Mouse (Mus musculus): ENCODE measurements at regions not wholly inside any gene's neighbourhood (a gene's known extent, or its start where the extent isn't known, plus 50 kb on each side); places are given as distances from the start of the nearest gene placed in this dataset.

DNA sequence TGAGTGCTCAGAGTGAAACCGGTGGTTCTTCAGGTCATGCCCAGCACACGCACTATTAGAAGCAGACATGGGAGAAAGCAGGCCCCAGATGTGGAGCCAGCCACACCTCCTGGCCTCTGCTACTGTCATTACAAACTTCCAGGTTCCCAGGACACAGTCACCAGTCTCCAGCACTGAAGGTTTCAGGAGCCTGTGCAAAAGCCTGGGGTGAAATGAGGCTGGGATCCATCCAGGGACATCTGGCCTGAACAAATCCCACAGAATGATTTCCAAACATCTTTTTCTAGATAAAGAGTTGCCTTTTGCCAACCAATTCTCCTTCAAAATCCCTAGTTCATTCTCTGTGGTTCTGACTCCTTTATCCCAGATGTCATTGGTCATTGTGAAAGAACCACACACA, 191.1 kb downstream of the Cxcl12 start:
- WGBS, result 94% methylated on average over 2 of the region's 2 CpGs

DNA sequence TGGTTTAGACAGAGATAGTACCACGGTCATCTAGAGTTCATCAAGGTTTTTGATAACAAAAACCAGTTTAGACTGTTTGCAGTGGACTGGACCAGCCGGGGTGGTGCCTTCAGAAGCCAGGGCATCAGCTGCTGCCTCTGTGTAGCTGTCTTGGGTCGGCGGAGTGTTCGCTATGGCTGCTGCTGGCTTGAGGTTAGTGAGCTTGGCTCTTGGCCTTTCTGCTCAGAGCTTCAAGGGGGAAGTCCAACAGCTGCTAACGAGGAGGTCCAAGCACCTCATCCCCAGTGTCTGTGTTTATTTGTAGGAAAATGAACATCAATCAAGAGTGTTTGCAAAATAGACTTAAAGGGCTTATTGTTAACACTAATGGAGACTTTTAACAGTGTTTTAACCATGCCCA, 198.2 kb downstream of the Cxcl12 start:
- Histone ChIP-seq H3K36me3 (no peaks in the 10 kb centered on the region), H3K4me1 (no peaks in the 10 kb centered on the region), H3K4me3 (no peak overlapping the region), H3K9ac (replicated peaks) (no peak overlapping the region), H3K27ac (replicated peaks) (no peak overlapping the region), H3K27me3 (no peaks in the 10 kb centered on the region), H3K9me3 (no peaks in the 10 kb centered on the region), H3K4me2 (replicated peaks) (no peak overlapping the region)
- 83% methylated on average over 6 of the region's 6 CpGs for WGBS
- ATAC-seq (replicated peaks), result no peak

More for the DNA sequence above, 191.1 kb downstream of the Cxcl12 start:
- Histone ChIP-seq H3K36me3 (no peaks in the 10 kb centered on the region), H3K4me3 (no peak overlapping the region), H3K4me2 (replicated peaks) (no peak overlapping the region), H3K9me3 (no peaks in the 10 kb centered on the region), H3K27ac (replicated peaks) (no peak overlapping the region), H3K4me1 (no peaks in the 10 kb centered on the region), H3K9ac (replicated peaks) (no peak overlapping the region), H3K27me3 (no peaks in the 10 kb centered on the region)
- no peak for ATAC-seq (replicated peaks)

- Histone ChIP-seq H3K27ac (replicated peaks) (no peak overlapping the region), H3K36me3 (no peaks in the 10 kb centered on the region), H3K27me3 (no peaks in the 10 kb centered on the region), H3K4me2 (replicated peaks) (no peak overlapping the region), H3K9ac (replicated peaks) (no peak overlapping the region), H3K4me3 (no peak overlapping the region), H3K9me3 (no peaks in the 10 kb centered on the region), H3K4me1 (no peaks in the 10 kb centered on the region)
- no peak for ATAC-seq (replicated peaks)
- 97% methylated on average over 5 of the region's 5 CpGs for WGBS
These were observed 207.7 kb downstream of the Cxcl12 start for GRCm38 (mm10) chr6:117375989-117376388.

DNA sequence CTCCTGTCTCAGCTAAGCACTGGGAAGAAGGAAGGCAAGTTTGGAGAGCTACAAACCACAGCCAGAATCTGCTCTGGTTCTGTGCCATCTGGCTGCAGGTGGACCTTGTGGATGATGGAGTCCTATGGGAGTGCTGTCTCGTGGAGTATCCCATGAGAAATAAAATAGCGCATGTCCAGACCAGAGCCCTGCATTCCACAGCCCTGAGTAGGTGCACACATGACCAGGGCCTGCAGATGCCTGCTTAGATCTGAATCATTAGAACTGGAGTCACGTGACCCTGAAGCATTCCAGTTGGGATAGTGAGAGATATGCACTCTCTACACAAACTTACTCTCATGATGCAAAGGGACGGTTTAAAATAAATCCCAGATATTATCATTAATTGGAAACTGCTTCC, 211.6 kb downstream of the Cxcl12 start:
- Histone ChIP-seq H3K4me3 (no peak overlapping the region), H3K4me2 (replicated peaks) (no peak overlapping the region), H3K9me3 (no peaks in the 10 kb centered on the region), H3K36me3 (no peaks in the 10 kb centered on the region), H3K9ac (replicated peaks) (no peak overlapping the region), H3K27ac (replicated peaks) (no peak overlapping the region), H3K4me1 (no peaks in the 10 kb centered on the region), H3K27me3 (no peaks in the 10 kb centered on the region)
- ATAC-seq (replicated peaks), result no peak
- 91% methylated on average over 4 of the region's 4 CpGs for WGBS

DNA sequence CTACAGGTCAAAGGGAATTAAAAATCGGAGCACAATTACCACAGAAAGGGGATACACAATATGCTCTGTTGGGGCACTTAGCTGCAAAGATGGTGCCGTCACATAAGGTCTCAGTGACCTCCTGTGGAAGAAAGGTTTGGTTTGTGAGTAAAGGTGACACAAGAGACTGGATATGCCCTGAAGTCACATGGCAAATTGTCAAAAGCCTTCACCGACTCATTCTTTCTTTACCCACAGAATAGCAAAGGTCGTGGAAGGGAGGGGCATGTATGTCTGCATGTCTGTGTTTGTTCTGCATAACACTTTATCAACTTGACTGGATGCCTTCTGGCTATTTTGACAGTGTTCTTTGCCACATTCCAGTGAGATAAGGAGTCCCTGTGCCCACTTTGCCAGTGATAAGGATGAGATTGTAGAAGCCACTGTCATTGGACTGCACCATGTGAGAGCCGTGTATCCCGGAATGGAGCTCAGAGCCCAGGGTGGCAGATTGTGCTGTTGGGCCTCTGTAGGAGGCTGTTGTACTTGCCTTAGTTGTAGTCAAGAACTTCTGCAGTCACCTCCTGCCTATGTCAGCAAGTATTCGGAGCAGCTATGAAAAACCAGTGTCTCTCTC, 222.0 kb downstream of the Cxcl12 start:
- Histone ChIP-seq H3K9ac (replicated peaks) (no peak overlapping the region), H3K4me3 (no peak overlapping the region), H3K4me1 (no peaks in the 10 kb centered on the region), H3K36me3 (no peaks in the 10 kb centered on the region), H3K9me3 (no peaks in the 10 kb centered on the region), H3K4me2 (replicated peaks) (no peak overlapping the region), H3K27me3 (no peaks in the 10 kb centered on the region), H3K27ac (replicated peaks) (no peak overlapping the region)
- ATAC-seq (replicated peaks), result no peak
- WGBS, result 89% methylated on average over 7 of the region's 7 CpGs

DNA sequence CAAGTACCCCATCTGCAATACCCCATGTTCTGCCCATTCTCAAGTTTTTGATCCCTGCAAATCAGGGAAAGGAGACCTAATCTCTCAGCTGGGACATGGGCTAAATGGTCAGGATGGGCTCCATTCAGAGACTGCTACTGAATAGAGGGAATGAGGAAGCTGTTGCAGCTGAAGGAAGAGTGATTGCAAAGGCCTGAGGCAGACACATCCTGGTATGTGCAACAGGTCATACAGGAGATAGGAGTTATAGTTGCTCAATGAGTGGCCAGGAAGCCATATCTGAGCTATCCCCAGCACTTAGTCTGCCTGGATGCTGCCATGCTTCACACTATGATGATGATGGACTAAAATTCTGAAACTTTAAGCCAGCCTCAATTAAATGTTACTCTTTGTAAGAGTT, 225.1 kb downstream of the Cxcl12 start:
- ATAC-seq (replicated peaks), result no peak
- Histone ChIP-seq H3K36me3 (no peaks in the 10 kb centered on the region), H3K27ac (replicated peaks) (no peak overlapping the region), H3K9ac (replicated peaks) (no peak overlapping the region), H3K4me3 (no peak overlapping the region), H3K27me3 (no peaks in the 10 kb centered on the region), H3K4me2 (replicated peaks) (no peak overlapping the region), H3K4me1 (no peaks in the 10 kb centered on the region), H3K9me3 (no peaks in the 10 kb centered on the region)

GRCm38 (mm10) chr6:117405589-117406311, 237.4 kb downstream of the Cxcl12 start:
- H3K9me3 ChIP-seq, result no peaks in the 10 kb centered on the region
- 69% methylated on average over 11 of the region's 11 CpGs for WGBS

GRCm38 (mm10) chr6:117406312-117406595, 237.9 kb downstream of the Cxcl12 start:
- Histone ChIP-seq H3K9me3 (no peaks in the 10 kb centered on the region), H3K27me3 (no peaks in the 10 kb centered on the region), H3K4me1 (peaks cover 24% of the 10 kb centered on the region), H3K27ac (replicated peaks) (no peak overlapping the region; the same call in 1 of the 2 replicates), H3K36me3 (no peaks in the 10 kb centered on the region), H3K4me2 (replicated peaks) (no peak overlapping the region), H3K4me3 (no peak overlapping the region), H3K9ac (replicated peaks) (no peak overlapping the region)
- peak; percentile 48; the same call in 1 of the 2 replicates for ATAC-seq (replicated peaks)
- 79% methylated on average over 4 of the region's 4 CpGs for WGBS

More at GRCm38 (mm10) chr6:117405589-117406311, 237.4 kb downstream of the Cxcl12 start:
- Histone ChIP-seq H3K9ac (replicated peaks) (no peak overlapping the region), H3K36me3 (no peaks in the 10 kb centered on the region), H3K4me1 (peaks cover 24% of the 10 kb centered on the region), H3K4me2 (replicated peaks) (no peak overlapping the region), H3K27me3 (no peaks in the 10 kb centered on the region), H3K4me3 (no peak overlapping the region), H3K27ac (replicated peaks) (no peak overlapping the region; the same call in 1 of the 2 replicates)
- 0 out of 2 replicates have a peak, but pooled peaks have one; percentile 48 for ATAC-seq (replicated peaks)

DNA sequence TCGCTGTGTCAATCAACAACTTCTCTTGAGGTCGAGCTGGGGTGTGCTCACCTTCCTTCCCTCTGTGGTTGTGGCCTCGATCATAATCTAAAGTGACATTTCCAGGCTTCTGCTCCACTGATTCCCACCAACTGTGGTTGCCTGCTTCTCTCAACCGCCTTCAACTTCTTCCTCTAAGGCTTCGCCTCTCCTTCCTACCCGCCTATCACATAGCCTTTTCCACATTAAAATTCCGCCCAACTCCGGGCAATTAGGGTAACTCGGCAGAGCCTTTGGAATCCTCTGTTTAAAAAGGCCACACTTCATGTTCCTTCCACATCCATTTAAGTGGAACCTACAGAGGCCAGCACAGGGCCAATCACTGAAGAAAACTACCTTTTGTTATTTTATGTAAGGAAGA, 238.4 kb downstream of the Cxcl12 start:
- Histone ChIP-seq H3K9ac (replicated peaks) (no peak overlapping the region), H3K4me3 (no peak overlapping the region), H3K9me3 (no peaks in the 10 kb centered on the region), H3K4me1 (peaks cover 24% of the 10 kb centered on the region), H3K36me3 (no peaks in the 10 kb centered on the region), H3K27me3 (no peaks in the 10 kb centered on the region), H3K4me2 (replicated peaks) (no peak overlapping the region), H3K27ac (replicated peaks) (no peak overlapping the region)
- no peak for ATAC-seq (replicated peaks)
- WGBS, result 61% methylated on average over 9 of the region's 9 CpGs

- H3K27ac ChIP-seq (replicated peaks), result no peak overlapping the region
- H3K4me2 ChIP-seq (replicated peaks), result no peak overlapping the region
- no peak overlapping the region for H3K4me3 ChIP-seq
- H3K27me3 ChIP-seq, result no peaks in the 10 kb centered on the region
- H3K9ac ChIP-seq (replicated peaks), result no peak overlapping the region
- 61% methylated on average over 15 of the region's 15 CpGs for WGBS
- no peaks in the 10 kb centered on the region for H3K36me3 ChIP-seq
- no peak for ATAC-seq (replicated peaks)
- no peaks in the 10 kb centered on the region for H3K9me3 ChIP-seq
- H3K4me1 ChIP-seq, result peaks cover 24% of the 10 kb centered on the region
These were observed 239.0 kb downstream of the Cxcl12 start for GRCm38 (mm10) chr6:117407206-117407858.

DNA sequence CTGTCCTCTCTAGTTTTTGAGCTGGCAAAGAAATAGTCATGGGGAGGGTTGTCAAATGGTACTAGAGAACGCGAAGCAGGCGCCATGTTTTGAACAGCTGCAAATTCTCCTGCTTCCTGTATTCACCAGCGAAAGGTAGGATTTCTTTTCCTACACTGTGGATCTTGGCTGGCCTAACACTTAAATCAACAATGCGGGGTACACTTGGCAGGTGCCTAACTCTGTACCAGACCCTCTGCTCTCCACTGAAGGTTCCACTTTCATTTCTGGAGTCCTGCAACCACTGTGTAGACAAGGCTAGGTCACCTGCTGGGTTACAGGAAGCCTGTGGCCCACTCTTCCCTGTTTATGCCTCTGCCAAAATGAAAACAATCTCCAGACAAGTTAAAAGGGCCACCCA, 239.6 kb downstream of the Cxcl12 start:
- no peak overlapping the region for H3K27ac ChIP-seq (replicated peaks)
- 89% methylated on average over 5 of the region's 5 CpGs for WGBS

DNA sequence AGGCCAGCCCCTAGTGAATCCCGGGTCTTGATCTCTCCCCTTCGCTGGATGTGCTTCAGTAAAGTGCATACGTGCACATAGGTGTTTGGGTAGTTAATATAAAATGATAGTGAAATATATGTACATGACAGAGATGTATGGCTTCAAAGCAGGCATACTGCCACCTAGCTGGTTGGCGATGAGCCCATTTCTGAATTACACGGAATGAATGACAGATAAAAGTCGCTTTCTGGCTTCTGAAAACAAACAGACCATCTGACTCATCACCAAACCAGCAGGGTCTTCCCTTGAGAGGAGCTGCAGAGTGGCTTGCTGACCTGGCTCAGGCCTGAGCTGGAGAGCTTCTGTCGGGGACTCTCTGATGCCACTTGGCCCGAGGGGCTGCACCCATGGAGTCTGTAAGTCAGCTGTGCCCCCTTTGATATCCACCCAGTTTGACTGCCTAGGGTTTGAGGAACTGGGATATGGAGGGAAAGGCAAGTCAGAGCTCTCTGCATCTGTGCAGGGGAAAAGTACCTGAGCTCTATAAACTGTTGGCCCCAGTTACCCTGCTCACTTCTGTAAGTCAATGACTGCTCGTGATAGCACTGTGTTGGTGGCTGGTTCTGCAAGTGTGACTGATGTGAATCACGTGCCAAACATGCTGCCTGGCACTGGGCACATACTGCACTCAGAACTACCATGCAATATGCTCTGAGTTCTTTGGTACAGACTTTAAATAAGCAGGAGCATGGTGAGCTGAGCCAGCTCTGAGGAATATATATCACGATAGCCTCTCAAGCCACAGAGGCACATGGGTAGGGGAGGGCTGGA, 240.8 kb downstream of the Cxcl12 start:
- Histone ChIP-seq H3K36me3 (no peaks in the 10 kb centered on the region), H3K27me3 (no peaks in the 10 kb centered on the region), H3K9ac (replicated peaks) (no peak overlapping the region), H3K4me2 (replicated peaks) (no peak overlapping the region), H3K27ac (replicated peaks) (no peak overlapping the region; the same call in 1 of the 2 replicates), H3K4me3 (no peak overlapping the region), H3K4me1 (peaks cover 24% of the 10 kb centered on the region), H3K9me3 (no peaks in the 10 kb centered on the region)
- 73% methylated on average over 11 of the region's 11 CpGs for WGBS
- peak; percentile 57; the same call in 1 of the 2 replicates for ATAC-seq (replicated peaks)

More for the DNA sequence above, 239.6 kb downstream of the Cxcl12 start:
- no peaks in the 10 kb centered on the region for H3K27me3 ChIP-seq
- H3K9me3 ChIP-seq, result no peaks in the 10 kb centered on the region
- peaks cover 24% of the 10 kb centered on the region for H3K4me1 ChIP-seq
- H3K4me2 ChIP-seq (replicated peaks), result no peak overlapping the region
- no peak overlapping the region for H3K9ac ChIP-seq (replicated peaks)
- H3K4me3 ChIP-seq, result no peak overlapping the region
- ATAC-seq (replicated peaks), result no peak
- no peaks in the 10 kb centered on the region for H3K36me3 ChIP-seq

All from forebrain, embryonic 15.5 days (tissue).